In genomic region chr4:84137171-84137919, GRCm38 (mm10) we compare ENCODE assay signal across 11 mouse cellular contexts.
DNase-seq lines count a peak whose midpoint lies in the region; ATAC-seq and TF ChIP-seq lines count a peak whose summit lies in the region.
"Had no signal": no experiment of that assay in that cellular context is flagged by ENCODE, and none has a peak within 500 bp of the region (broad histone marks: within the 10 kb centered on the region; RNA-seq: fewer than 3 reads in every experiment).

No protein-coding gene starts in this region.

- no peak overlapping the region for H3K9ac ChIP-seq in hindbrain, embryonic 11.5 days (ENCODE audit: low read depth, low read length)
- no peak overlapping the region for H3K9ac ChIP-seq in hindbrain, embryonic 13.5 days
- H3K9ac ChIP-seq in midbrain, postnatal 0 days (replicated peaks; ENCODE audit: low read length, poor library complexity, severe bottlenecking), result no peak overlapping the region

- WGBS in hindbrain, embryonic 11.5 days, result 77% methylated on average over 14 of the region's 14 CpGs
- WGBS in hindbrain, embryonic 10.5 days, result 86% methylated on average over 14 of the region's 14 CpGs
- 59% methylated on average over 14 of the region's 14 CpGs for WGBS in hindbrain, embryonic 13.5 days
- WGBS in midbrain, postnatal 0 days, result 68% methylated on average over 14 of the region's 14 CpGs

- intact Hi-C loops in left cerebral cortex, postnatal 36 days (cut with DNase I), result no loop called here

- no peak for DNase-seq in hindbrain, embryonic 11.5 days (ENCODE audit: low spot score)
- DNase-seq in hindbrain, embryonic 10.5 days (ENCODE audit: low spot score), result no peak
- DNase-seq in cerebellum, adult 9-10 months, result peak; percentile 39
- DNase-seq in midbrain, postnatal 0 days (ENCODE audit: low spot score), result peak; percentile 56
- DNase-seq in left cerebral cortex, postnatal 36 days (ENCODE audit: low spot score in 2 of 2), result no peak
- DNase-seq in lung, postnatal 14 days, result no peak
- DNase-seq in liver, result no peak
- DNase-seq: adrenal gland, postnatal 14 days; layer of hippocampus, postnatal 36 days; thymus, adult 2 months had no signal

- no peak for TF ChIP-seq CTCF in midbrain, postnatal 0 days (IDR thresholded peaks at IDR 0.05)

- H3K4me1 ChIP-seq in hindbrain, embryonic 11.5 days (replicated peaks; ENCODE audit: control insufficient read depth, insufficient read depth, low read length), result no peaks in the 10 kb centered on the region
- no peaks in the 10 kb centered on the region for H3K4me1 ChIP-seq in hindbrain, embryonic 10.5 days (replicated peaks)
- peaks cover 11% of the 10 kb centered on the region for H3K4me1 ChIP-seq in hindbrain, embryonic 13.5 days (replicated peaks)
- no peaks in the 10 kb centered on the region for H3K4me1 ChIP-seq in midbrain, postnatal 0 days (ENCODE audit: insufficient read depth, low read length)

- no peaks in the 10 kb centered on the region for H3K36me3 ChIP-seq in hindbrain, embryonic 11.5 days (ENCODE audit: control insufficient read depth, insufficient read depth, low read length)
- H3K36me3 ChIP-seq in hindbrain, embryonic 10.5 days, result no peaks in the 10 kb centered on the region
- no peaks in the 10 kb centered on the region for H3K36me3 ChIP-seq in hindbrain, embryonic 13.5 days
- no peaks in the 10 kb centered on the region for H3K36me3 ChIP-seq in midbrain, postnatal 0 days (ENCODE audit: insufficient read depth, low read length)

- no peaks in the 10 kb centered on the region for H3K9me3 ChIP-seq in hindbrain, embryonic 11.5 days (ENCODE audit: control insufficient read depth, low read length)
- H3K9me3 ChIP-seq in hindbrain, embryonic 10.5 days, result 0 out of 2 replicates have a peak, but pooled peaks cover 2% of the 10 kb centered on the region
- H3K9me3 ChIP-seq in hindbrain, embryonic 13.5 days, result 0 out of 2 replicates have a peak, but pooled peaks cover 7% of the 10 kb centered on the region
- H3K9me3 ChIP-seq in midbrain, postnatal 0 days (ENCODE audit: low read length), result no peaks in the 10 kb centered on the region; the same call in 1 of the 2 replicates

- no peak overlapping the region for H3K4me3 ChIP-seq in hindbrain, embryonic 11.5 days (ENCODE audit: low read depth, low read length)
- H3K4me3 ChIP-seq in hindbrain, embryonic 10.5 days, result no peak overlapping the region
- no peak overlapping the region for H3K4me3 ChIP-seq in hindbrain, embryonic 13.5 days
- H3K4me3 ChIP-seq in midbrain, postnatal 0 days (ENCODE audit: low read depth, low read length), result no peak overlapping the region

- peak; percentile 63; the same call in 1 of the 2 replicates for ATAC-seq in hindbrain, embryonic 11.5 days (ENCODE audit: low FRiP score)
- ATAC-seq in hindbrain, embryonic 13.5 days (ENCODE audit: low FRiP score), result peak; percentile 78
- ATAC-seq in midbrain, postnatal 0 days (ENCODE audit: low FRiP score), result no peak

- H3K27ac ChIP-seq in hindbrain, embryonic 11.5 days (ENCODE audit: low read depth, low read length), result no peak overlapping the region
- no peak overlapping the region for H3K27ac ChIP-seq in hindbrain, embryonic 10.5 days
- peak overlapping the region; percentile 64 for H3K27ac ChIP-seq in hindbrain, embryonic 13.5 days
- H3K27ac ChIP-seq in midbrain, postnatal 0 days (ENCODE audit: low read depth, low read length), result no peak overlapping the region

- H3K27me3 ChIP-seq in hindbrain, embryonic 11.5 days (ENCODE audit: control insufficient read depth, insufficient read depth, low read length), result no peaks in the 10 kb centered on the region
- H3K27me3 ChIP-seq in hindbrain, embryonic 10.5 days (ENCODE audit: insufficient read depth, poor library complexity, severe bottlenecking), result no peaks in the 10 kb centered on the region
- peaks cover 4% of the 10 kb centered on the region; the same call in 1 of the 2 replicates for H3K27me3 ChIP-seq in hindbrain, embryonic 13.5 days
- no peaks in the 10 kb centered on the region for H3K27me3 ChIP-seq in midbrain, postnatal 0 days (ENCODE audit: insufficient read depth, low read length)

- no peak overlapping the region for H3K4me2 ChIP-seq in hindbrain, embryonic 11.5 days (replicated peaks; ENCODE audit: low read depth, low read length)
- no peak overlapping the region for H3K4me2 ChIP-seq in hindbrain, embryonic 13.5 days
- H3K4me2 ChIP-seq in midbrain, postnatal 0 days (ENCODE audit: low read depth, low read length, poor library complexity, severe bottlenecking), result no peak overlapping the region

Comparison
In these comparisons a context has a peak if more than half of its experiments do, and no peak if none do; other contexts are left out.
1. DNase-seq: peak in cerebellum, adult 9-10 months (single experiment) and midbrain, postnatal 0 days (single experiment); none in hindbrain, embryonic 11.5 days (single experiment), hindbrain, embryonic 10.5 days (single experiment), left cerebral cortex, postnatal 36 days (0 of 2), lung, postnatal 14 days (single experiment) and liver (single experiment).